Mouse (Mus musculus): ENCODE data around the gene Asb3. TPM values are rescaled to one million over a fixed set of nuclear protein-coding genes. Genes with fewer than 3 reads are reported as not detected.

Gene Asb3
- 30.8 and 32.2 TPM in 2 replicates for polyA plus RNA-seq (2014; fragmentation: Nextera tagmentation; extraction: Ambion mirVana)

GRCm38 (mm10) chr11:30885171-30885871 lies at the start of gene Asb3, which contains the start of gene Gpr75:
Asb3 (plus strand) TSS chr11:30885416.
Gpr75 (plus strand) TSS chr11:30885358.
- Histone ChIP-seq H3K9me3 (ENCODE audit: control insufficient read depth, low read length) (no peaks in the 10 kb centered on the region), H3K27ac (peak within 1 kb of the TSS; percentile 87), H3K4me2 (replicated peaks) (peak within 1 kb of the TSS; percentile 58), H3K4me1 (replicated peaks; ENCODE audit: control insufficient read depth, insufficient read depth, low read length) (no peaks in the 10 kb centered on the region), H3K27me3 (ENCODE audit: control insufficient read depth, insufficient read depth, low read length) (no peaks in the 10 kb centered on the region), H3K4me3 (replicated peaks; ENCODE audit: low read length) (peak within 1 kb of the TSS; percentile 52), H3K36me3 (replicated peaks; ENCODE audit: control insufficient read depth, insufficient read depth) (no peaks in the 10 kb centered on the region; the same call in 1 of the 2 replicates), H3K9ac (peak within 1 kb of the TSS; percentile 83)
- 1% methylated on average over 41 of the region's 41 CpGs for WGBS
- DNase-seq (ENCODE audit: low spot score) (peak; percentile 70), ATAC-seq (ENCODE audit: low FRiP score) (peak; percentile 96)

- Histone ChIP-seq H3K9ac (no peak overlapping the region), H3K4me1 (replicated peaks; ENCODE audit: control insufficient read depth, insufficient read depth, low read length) (no peaks in the 10 kb centered on the region), H3K27ac (no peak overlapping the region), H3K36me3 (replicated peaks; ENCODE audit: control insufficient read depth, insufficient read depth) (peaks cover 85% of the 10 kb centered on the region), H3K4me3 (replicated peaks; ENCODE audit: low read length) (no peak overlapping the region), H3K4me2 (replicated peaks) (no peak overlapping the region), H3K9me3 (ENCODE audit: control insufficient read depth, low read length) (no peaks in the 10 kb centered on the region), H3K27me3 (ENCODE audit: control insufficient read depth, insufficient read depth, low read length) (no peaks in the 10 kb centered on the region)
- no peak for DNase-seq (ENCODE audit: low spot score)
- 98% methylated on average over 2 of the region's 2 CpGs for WGBS
- no peak for ATAC-seq (ENCODE audit: low FRiP score)
These were observed 46.4 kb upstream of the Asb3 start for GRCm38 (mm10) chr11:30838793-30839192.

GRCm38 (mm10) chr11:30844355-30844754 lies 40.9 kb upstream of the Asb3 start:
- DNase-seq (ENCODE audit: low spot score) (no peak), ATAC-seq (ENCODE audit: low FRiP score) (no peak)
- H3K4me3 ChIP-seq (replicated peaks; ENCODE audit: low read length): no peak overlapping the region
- WGBS: 97% methylated on average over 1 of the region's 1 CpGs
- no peaks in the 10 kb centered on the region for H3K9me3 ChIP-seq (ENCODE audit: control insufficient read depth, low read length)
- no peak overlapping the region for H3K9ac ChIP-seq
- no peaks in the 10 kb centered on the region for H3K4me1 ChIP-seq (replicated peaks; ENCODE audit: control insufficient read depth, insufficient read depth, low read length)
- H3K27me3 ChIP-seq (ENCODE audit: control insufficient read depth, insufficient read depth, low read length): no peaks in the 10 kb centered on the region
- no peak overlapping the region for H3K4me2 ChIP-seq (replicated peaks)
- peaks cover 81% of the 10 kb centered on the region for H3K36me3 ChIP-seq (replicated peaks; ENCODE audit: control insufficient read depth, insufficient read depth)
- H3K27ac ChIP-seq: no peak overlapping the region

GRCm38 (mm10) chr11:30872425-30872824 lies 12.8 kb upstream of the Asb3 start:
- Histone ChIP-seq H3K4me3 (replicated peaks; ENCODE audit: low read length) (no peak overlapping the region), H3K9me3 (ENCODE audit: control insufficient read depth, low read length) (no peaks in the 10 kb centered on the region), H3K9ac (no peak overlapping the region), H3K4me2 (replicated peaks) (no peak overlapping the region), H3K36me3 (replicated peaks; ENCODE audit: control insufficient read depth, insufficient read depth) (peaks cover 45% of the 10 kb centered on the region), H3K4me1 (replicated peaks; ENCODE audit: control insufficient read depth, insufficient read depth, low read length) (no peaks in the 10 kb centered on the region), H3K27ac (no peak overlapping the region), H3K27me3 (ENCODE audit: control insufficient read depth, insufficient read depth, low read length) (no peaks in the 10 kb centered on the region)
- ATAC-seq (ENCODE audit: low FRiP score) (no peak), DNase-seq (ENCODE audit: low spot score) (no peak)

GRCm38 (mm10) chr11:30888153-30888552 lies 2.9 kb downstream of the Asb3 start:
- Histone ChIP-seq H3K27me3 (ENCODE audit: control insufficient read depth, insufficient read depth, low read length) (no peaks in the 10 kb centered on the region), H3K4me1 (replicated peaks; ENCODE audit: control insufficient read depth, insufficient read depth, low read length) (no peaks in the 10 kb centered on the region), H3K9me3 (ENCODE audit: control insufficient read depth, low read length) (no peaks in the 10 kb centered on the region), H3K4me3 (replicated peaks; ENCODE audit: low read length) (no peak overlapping the region), H3K36me3 (replicated peaks; ENCODE audit: control insufficient read depth, insufficient read depth) (peaks cover 13% of the 10 kb centered on the region; the same call in 1 of the 2 replicates), H3K4me2 (replicated peaks) (no peak overlapping the region), H3K9ac (no peak overlapping the region), H3K27ac (no peak overlapping the region)
- 92% methylated on average over 2 of the region's 2 CpGs for WGBS
- DNase-seq (ENCODE audit: low spot score) (peak; percentile 1), ATAC-seq (ENCODE audit: low FRiP score) (no peak)

GRCm38 (mm10) chr11:30896201-30896600 lies 11.0 kb downstream of the Asb3 start:
- H3K9ac ChIP-seq: no peak overlapping the region
- 84% methylated on average over 1 of the region's 1 CpGs for WGBS
- peaks cover 12% of the 10 kb centered on the region; the same call in 1 of the 2 replicates for H3K36me3 ChIP-seq (replicated peaks; ENCODE audit: control insufficient read depth, insufficient read depth)
- H3K27me3 ChIP-seq (ENCODE audit: control insufficient read depth, insufficient read depth, low read length): no peaks in the 10 kb centered on the region
- no peaks in the 10 kb centered on the region for H3K9me3 ChIP-seq (ENCODE audit: control insufficient read depth, low read length)
- H3K4me1 ChIP-seq (replicated peaks; ENCODE audit: control insufficient read depth, insufficient read depth, low read length): no peaks in the 10 kb centered on the region
- no peak overlapping the region for H3K4me3 ChIP-seq (replicated peaks; ENCODE audit: low read length)
- ATAC-seq (ENCODE audit: low FRiP score): no peak
- no peak overlapping the region for H3K27ac ChIP-seq
- H3K4me2 ChIP-seq (replicated peaks): no peak overlapping the region
- DNase-seq (ENCODE audit: low spot score): peak; percentile 17

- Histone ChIP-seq H3K27ac (no peak overlapping the region), H3K9me3 (ENCODE audit: control insufficient read depth, low read length) (no peaks in the 10 kb centered on the region), H3K4me3 (replicated peaks; ENCODE audit: low read length) (no peak overlapping the region), H3K36me3 (replicated peaks; ENCODE audit: control insufficient read depth, insufficient read depth) (no peaks in the 10 kb centered on the region), H3K9ac (no peak overlapping the region), H3K27me3 (ENCODE audit: control insufficient read depth, insufficient read depth, low read length) (no peaks in the 10 kb centered on the region), H3K4me1 (replicated peaks; ENCODE audit: control insufficient read depth, insufficient read depth, low read length) (no peaks in the 10 kb centered on the region), H3K4me2 (replicated peaks) (no peak overlapping the region)
- ATAC-seq (ENCODE audit: low FRiP score) (no peak), DNase-seq (ENCODE audit: low spot score) (peak; percentile 17)
These were observed 14.1 kb downstream of the Asb3 start for GRCm38 (mm10) chr11:30899312-30899711.

- no peaks in the 10 kb centered on the region for H3K27me3 ChIP-seq (ENCODE audit: control insufficient read depth, insufficient read depth, low read length)
- no peak overlapping the region for H3K27ac ChIP-seq
- DNase-seq (ENCODE audit: low spot score) (peak; percentile 6), ATAC-seq (ENCODE audit: low FRiP score) (no peak)
- H3K9ac ChIP-seq: no peak overlapping the region
- no peaks in the 10 kb centered on the region for H3K4me1 ChIP-seq (replicated peaks; ENCODE audit: control insufficient read depth, insufficient read depth, low read length)
- no peaks in the 10 kb centered on the region for H3K36me3 ChIP-seq (replicated peaks; ENCODE audit: control insufficient read depth, insufficient read depth)
- no peak overlapping the region for H3K4me3 ChIP-seq (replicated peaks; ENCODE audit: low read length)
- no peak overlapping the region for H3K4me2 ChIP-seq (replicated peaks)
- 94% methylated on average over 3 of the region's 3 CpGs for WGBS
- no peaks in the 10 kb centered on the region for H3K9me3 ChIP-seq (ENCODE audit: control insufficient read depth, low read length)
These were observed 27.1 kb downstream of the Asb3 start for GRCm38 (mm10) chr11:30912311-30912710.

GRCm38 (mm10) chr11:30920641-30921040 lies 35.4 kb downstream of the Asb3 start:
- DNase-seq (ENCODE audit: low spot score): no peak
- 50% methylated on average over 1 of the region's 1 CpGs for WGBS
- no peaks in the 10 kb centered on the region for H3K9me3 ChIP-seq (ENCODE audit: control insufficient read depth, low read length)
- no peaks in the 10 kb centered on the region for H3K4me1 ChIP-seq (replicated peaks; ENCODE audit: control insufficient read depth, insufficient read depth, low read length)
- H3K4me3 ChIP-seq (replicated peaks; ENCODE audit: low read length): no peak overlapping the region
- H3K4me2 ChIP-seq (replicated peaks): no peak overlapping the region
- ATAC-seq (ENCODE audit: low FRiP score): no peak
- H3K27ac ChIP-seq: no peak overlapping the region
- H3K9ac ChIP-seq: no peak overlapping the region
- peaks cover 6% of the 10 kb centered on the region for H3K36me3 ChIP-seq (replicated peaks; ENCODE audit: control insufficient read depth, insufficient read depth)
- H3K27me3 ChIP-seq (ENCODE audit: control insufficient read depth, insufficient read depth, low read length): no peaks in the 10 kb centered on the region

Data from hindbrain, embryonic 14.5 days (tissue).